Mouse (Mus musculus) neural tube, embryonic 14.5 days (tissue): ENCODE measurements around the gene Lix1l. TPM values are rescaled to one million over a fixed set of nuclear protein-coding genes. Genes with fewer than 3 reads are reported as not detected.

Experiments
- ATAC-seq: fragments of 200-750 bp; cut with Nextera tagmentation; 2 replicates; pipeline ENCODE4 v1.8.0; 2017; ENCODE audit warnings: low read depth, mild to moderate bottlenecking, moderate TSS enrichment, moderate library complexity
- H3K27ac ChIP-seq: fragments of 300-500 bp; sonication (generic); 2 replicates; pipeline ENCODE4 v1.5.1; 2014; ENCODE audit warnings: low read depth, mild to moderate bottlenecking, control low read depth, low read length, moderate library complexity, mixed read lengths
- H3K27me3 ChIP-seq: fragments of 300-500 bp; sonication (generic); 2 replicates; pipeline ENCODE4 v1.6.1; 2014; ENCODE audit warnings: low read length; ENCODE audit not compliant: control insufficient read depth, insufficient read depth
- H3K36me3 ChIP-seq: fragments of 300-500 bp; sonication (generic); 2 replicates; pipeline ENCODE4 v1.6.1; 2014; ENCODE audit warnings: low read length, mixed read lengths; ENCODE audit not compliant: control insufficient read depth, insufficient read depth
- H3K4me1 ChIP-seq: fragments of 300-500 bp; sonication (generic); 2 replicates; pipeline ENCODE4 v1.6.1; 2014; ENCODE audit warnings: low read length; ENCODE audit not compliant: control insufficient read depth, insufficient read depth
- H3K4me2 ChIP-seq: fragments of 300-500 bp; sonication (generic); 2 replicates; pipeline ENCODE4 v1.6.1; 2014; ENCODE audit warnings: mild to moderate bottlenecking, low read depth, low read length, control low read depth
- H3K4me3 ChIP-seq: fragments of 300-500 bp; sonication (generic); 2 replicates; pipeline ENCODE4 v1.5.1; 2014; ENCODE audit warnings: low read depth, low read length, control low read depth, mixed read lengths
- H3K9ac ChIP-seq: fragments of 300-500 bp; sonication (generic); replicated peaks from 2 replicates; pipeline ENCODE4 v1.6.1; 2014; ENCODE audit warnings: low read depth, mild to moderate bottlenecking, control low read depth, low read length, mixed read lengths
- H3K9me3 ChIP-seq: fragments of 300-500 bp; sonication (generic); 2 replicates; pipeline ENCODE4 v1.6.1; 2016; ENCODE audit warnings: low read length; ENCODE audit not compliant: control insufficient read depth
- whole genome bisulfite sequencing: fragments of 180-500 bp; shearing (Covaris S2); extraction: QIAGEN DNeasy Blood & Tissue Kit; methylation state at CpG from one replicate; pipeline ENCODE4 v1.1.7; 2014; 5-methylcytosine and 5-hydroxymethylcytosine counted together
- polyA plus RNA-seq: library from polyadenylated mRNA; unstranded; fragments of >200 nt; fragmentation: Nextera tagmentation; extraction: Ambion mirVana; gene quantifications from 2 replicates; pipeline ENCODE4 v1.2.1, GENCODE M21; 2014

Gene Lix1l
- polyA plus RNA-seq, result 7.4 and 7.6 TPM in 2 replicates

DNA sequence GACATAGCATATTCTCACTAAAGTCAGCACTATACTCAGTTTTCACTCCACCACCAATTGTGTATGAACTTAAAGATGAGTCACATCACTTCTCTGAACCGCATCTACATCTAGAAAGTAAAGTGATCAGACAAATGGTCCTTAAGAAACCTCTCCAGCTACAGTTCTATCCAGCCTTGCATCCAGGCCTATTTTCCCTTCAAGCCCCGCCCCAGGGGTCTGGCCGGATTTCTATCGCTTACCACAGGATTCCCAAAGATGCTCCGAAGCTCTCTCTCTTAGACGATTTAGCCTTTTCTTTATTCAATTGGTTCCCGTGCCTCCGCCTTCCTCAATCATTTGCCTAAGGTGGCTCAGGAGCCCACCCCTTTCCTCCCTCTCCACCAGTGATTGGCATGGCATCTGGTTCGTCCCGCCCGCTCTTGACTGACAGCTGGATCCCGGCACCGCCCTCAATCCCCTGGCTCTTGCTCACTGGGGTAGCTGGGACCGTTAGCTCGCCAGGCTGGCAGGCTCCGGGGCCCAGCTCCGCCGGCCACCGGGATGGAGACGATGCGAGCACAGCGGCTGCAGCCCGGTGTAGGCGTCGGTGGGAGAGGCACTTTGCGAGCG, at the start of gene Lix1l:
Gene Lix1l (plus strand): TSS at position 511 of the 612 bp plus-strand sequence.
- peak within 1 kb of the TSS; percentile 94 for H3K9ac ChIP-seq
- no peaks in the 10 kb centered on the region for H3K27me3 ChIP-seq
- 1% methylated on average over 27 of the region's 27 CpGs for WGBS
- H3K4me3 ChIP-seq, result peak within 1 kb of the TSS; percentile 83
- no peaks in the 10 kb centered on the region for H3K36me3 ChIP-seq
- H3K4me2 ChIP-seq, result peak within 1 kb of the TSS; percentile 72
- peak; percentile 92 for ATAC-seq
- no peaks in the 10 kb centered on the region for H3K9me3 ChIP-seq
- H3K4me1 ChIP-seq, result peaks cover 53% of the 10 kb centered on the region
- peak within 1 kb of the TSS; percentile 95 for H3K27ac ChIP-seq

GRCm38 (mm10) chr3:96551203-96551602, 49.7 kb upstream of the Lix1l start:
- WGBS, result 14% methylated on average over 8 of the region's 8 CpGs
- Histone ChIP-seq H3K4me3 (no peak overlapping the region), H3K9ac (no peak overlapping the region), H3K36me3 (no peaks in the 10 kb centered on the region), H3K27ac (no peak overlapping the region), H3K4me2 (no peak overlapping the region), H3K9me3 (no peaks in the 10 kb centered on the region), H3K4me1 (peaks cover 5% of the 10 kb centered on the region; the same call in 1 of the 2 replicates), H3K27me3 (no peaks in the 10 kb centered on the region)
- no peak for ATAC-seq

DNA sequence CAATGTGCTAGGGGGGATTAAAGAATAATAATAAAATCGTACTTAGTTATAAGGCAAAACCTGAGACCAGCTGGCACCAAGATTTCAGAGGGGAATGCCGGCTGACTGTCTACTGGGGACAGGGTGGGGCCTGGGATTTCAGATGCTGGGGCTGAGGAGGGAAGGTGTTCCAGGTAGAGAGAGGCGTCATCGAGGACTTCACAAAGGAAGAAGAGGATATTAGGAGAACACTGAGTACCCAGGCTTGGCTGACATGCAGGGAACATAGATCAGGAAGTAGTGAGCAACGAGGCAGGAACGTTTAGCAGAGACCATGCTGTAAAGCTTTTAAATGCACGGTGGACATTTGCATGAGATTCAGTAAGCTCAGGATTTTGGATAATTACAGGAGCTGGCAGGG, 49.1 kb upstream of the Lix1l start:
- Histone ChIP-seq H3K4me3 (no peak overlapping the region), H3K27ac (no peak overlapping the region), H3K4me2 (no peak overlapping the region), H3K4me1 (peaks cover 7% of the 10 kb centered on the region; the same call in 1 of the 2 replicates), H3K27me3 (no peaks in the 10 kb centered on the region), H3K9ac (no peak overlapping the region), H3K9me3 (no peaks in the 10 kb centered on the region), H3K36me3 (no peaks in the 10 kb centered on the region)
- ATAC-seq, result no peak
- WGBS, result 76% methylated on average over 7 of the region's 7 CpGs

- Histone ChIP-seq H3K27me3 (no peaks in the 10 kb centered on the region), H3K9ac (no peak overlapping the region), H3K4me1 (peaks cover 7% of the 10 kb centered on the region; the same call in 1 of the 2 replicates), H3K4me2 (no peak overlapping the region), H3K4me3 (no peak overlapping the region), H3K9me3 (no peaks in the 10 kb centered on the region), H3K36me3 (no peaks in the 10 kb centered on the region), H3K27ac (no peak overlapping the region)
- ATAC-seq, result no peak
- 81% methylated on average over 6 of the region's 6 CpGs for WGBS
Measured at GRCm38 (mm10) chr3:96553601-96554000, 47.3 kb upstream of the Lix1l start.

DNA sequence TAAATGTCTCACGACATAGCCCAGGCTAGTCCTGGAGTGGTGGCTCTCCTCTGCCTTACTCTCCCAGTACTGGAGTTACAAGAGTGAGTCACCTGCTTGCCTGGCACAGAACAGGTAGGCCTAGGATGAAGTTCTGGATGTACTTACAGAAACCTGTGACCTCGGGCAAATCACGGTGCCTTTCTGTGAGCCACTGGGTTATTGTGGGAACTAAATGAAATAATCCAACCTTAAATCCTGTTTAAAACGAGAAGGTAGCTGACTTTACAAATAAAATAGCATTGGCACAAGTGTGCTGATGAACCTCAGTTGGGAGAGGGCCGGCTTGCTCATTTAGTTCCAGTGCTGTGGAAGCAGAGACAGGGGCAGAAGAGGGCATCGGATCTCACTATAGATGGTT, 46.7 kb upstream of the Lix1l start:
- no peaks in the 10 kb centered on the region for H3K36me3 ChIP-seq
- WGBS, result 89% methylated on average over 6 of the region's 6 CpGs
- no peak overlapping the region for H3K9ac ChIP-seq
- H3K4me2 ChIP-seq, result no peak overlapping the region
- no peak overlapping the region for H3K4me3 ChIP-seq
- H3K4me1 ChIP-seq, result peaks cover 11% of the 10 kb centered on the region
- H3K27me3 ChIP-seq, result no peaks in the 10 kb centered on the region
- no peak overlapping the region for H3K27ac ChIP-seq
- ATAC-seq, result no peak
- no peaks in the 10 kb centered on the region for H3K9me3 ChIP-seq

- ATAC-seq, result peak; percentile 5; the same call in 1 of the 2 replicates
- no peaks in the 10 kb centered on the region for H3K9me3 ChIP-seq
- H3K27ac ChIP-seq, result peak overlapping the region; percentile 70
- H3K27me3 ChIP-seq, result no peaks in the 10 kb centered on the region
- H3K36me3 ChIP-seq, result no peaks in the 10 kb centered on the region; the same call in 1 of the 2 replicates
- H3K4me2 ChIP-seq, result no peak overlapping the region; the same call in 1 of the 2 replicates
- H3K4me3 ChIP-seq, result no peak overlapping the region
- H3K4me1 ChIP-seq, result peaks cover 20% of the 10 kb centered on the region
- no peak overlapping the region for H3K9ac ChIP-seq
- 16% methylated on average over 12 of the region's 12 CpGs for WGBS
Measured at GRCm38 (mm10) chr3:96555041-96555596, 45.8 kb upstream of the Lix1l start.

- no peak for ATAC-seq
- no peak overlapping the region for H3K9ac ChIP-seq
Measured at GRCm38 (mm10) chr3:96555999-96556614, 44.8 kb upstream of the Lix1l start.

DNA sequence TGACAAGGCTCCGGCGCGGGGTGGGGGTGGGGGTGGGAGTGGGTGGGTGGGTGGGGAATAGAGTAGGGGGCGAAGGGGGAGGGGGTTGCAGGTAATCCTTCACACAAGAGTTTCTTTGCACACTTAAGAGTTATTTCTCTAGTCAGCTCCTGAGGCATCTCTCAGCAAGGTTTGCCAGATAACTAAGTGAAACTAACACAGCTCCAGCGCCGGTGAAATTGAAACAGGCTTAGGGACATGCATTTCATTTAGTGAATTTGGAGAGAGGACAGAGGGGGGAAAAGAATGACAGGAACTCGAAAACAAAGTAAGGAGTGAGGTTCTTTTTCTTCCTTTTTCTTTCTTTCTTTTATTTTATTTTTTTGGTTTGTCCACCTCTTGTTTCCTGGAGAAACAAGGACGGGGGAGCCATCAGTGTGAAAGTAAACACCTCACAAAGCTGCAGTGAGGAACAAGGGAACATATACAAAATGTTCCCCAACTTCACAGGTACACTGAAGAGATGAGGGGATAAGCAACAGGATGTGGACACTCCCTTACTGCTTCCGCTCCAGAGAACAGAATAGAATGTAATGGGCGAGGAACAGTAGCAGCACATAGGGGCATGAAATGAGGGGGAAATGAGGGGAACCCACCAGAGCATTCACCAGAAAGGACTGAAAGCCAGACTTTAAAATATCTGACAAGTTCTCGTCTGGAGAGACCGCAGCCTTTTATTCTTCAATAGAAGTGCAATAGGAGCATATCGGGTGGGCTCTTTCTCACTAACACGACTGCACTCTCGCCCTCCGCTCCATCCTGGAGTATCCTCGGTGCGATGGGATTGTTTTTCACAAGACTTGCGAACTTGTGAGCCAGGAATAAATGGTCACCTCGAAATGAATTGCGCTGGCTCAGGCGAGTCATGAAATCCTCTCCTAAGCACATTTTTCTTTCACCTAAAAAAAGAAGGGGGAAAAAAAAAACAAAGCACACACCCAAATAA, 44.0 kb upstream of the Lix1l start:
- peak overlapping the region; percentile 59 for H3K9ac ChIP-seq
- H3K27me3 ChIP-seq, result no peaks in the 10 kb centered on the region
- no peak for ATAC-seq
- peak overlapping the region; percentile 73 for H3K4me3 ChIP-seq
- H3K9me3 ChIP-seq, result no peaks in the 10 kb centered on the region
- H3K4me1 ChIP-seq, result peaks cover 32% of the 10 kb centered on the region
- WGBS, result 12% methylated on average over 22 of the region's 22 CpGs
- peak overlapping the region; percentile 79 for H3K4me2 ChIP-seq
- H3K36me3 ChIP-seq, result no peaks in the 10 kb centered on the region; the same call in 1 of the 2 replicates
- H3K27ac ChIP-seq, result peak overlapping the region; percentile 75

More at GRCm38 (mm10) chr3:96555999-96556614, 44.8 kb upstream of the Lix1l start:
- peak overlapping the region; percentile 70; the same call in 1 of the 2 replicates for H3K27ac ChIP-seq
- no peaks in the 10 kb centered on the region; the same call in 1 of the 2 replicates for H3K36me3 ChIP-seq
- H3K27me3 ChIP-seq, result no peaks in the 10 kb centered on the region
- no peak overlapping the region for H3K4me3 ChIP-seq
- H3K4me1 ChIP-seq, result peaks cover 29% of the 10 kb centered on the region
- no peak overlapping the region for H3K4me2 ChIP-seq
- WGBS, result 86% methylated on average over 15 of the region's 15 CpGs
- no peaks in the 10 kb centered on the region for H3K9me3 ChIP-seq
